Mouse (Mus musculus) adrenal gland, postnatal 14 days (tissue): ENCODE data around the gene Cldn4. TPM values are rescaled to one million over a fixed set of nuclear protein-coding genes. Genes with fewer than 3 reads are reported as not detected.
"Not testable (repeated sequence)": the region's sequence is repeated elsewhere in the genome, so short reads cannot be mapped to it uniquely, and the experiment has no call there.

Source experiments
- DNase-seq: peaks from one replicate; pipeline ENCODE4 v3.0.0; 2021; ENCODE audit warnings: mixed read lengths
- total RNA-seq: library from RNA; stranded (reverse); gene quantifications from 2 replicates; pipeline ENCODE4 v1.2.3, GENCODE M21; 2021

The Cldn4 gene
- total RNA-seq, 1 experiment from 2014 or later, result not detected

- DNase-seq, result peak; percentile 26
Measured at GRCm38 (mm10) chr5:134963546-134963945, 16.8 kb upstream of the Cldn4 start.

DNA sequence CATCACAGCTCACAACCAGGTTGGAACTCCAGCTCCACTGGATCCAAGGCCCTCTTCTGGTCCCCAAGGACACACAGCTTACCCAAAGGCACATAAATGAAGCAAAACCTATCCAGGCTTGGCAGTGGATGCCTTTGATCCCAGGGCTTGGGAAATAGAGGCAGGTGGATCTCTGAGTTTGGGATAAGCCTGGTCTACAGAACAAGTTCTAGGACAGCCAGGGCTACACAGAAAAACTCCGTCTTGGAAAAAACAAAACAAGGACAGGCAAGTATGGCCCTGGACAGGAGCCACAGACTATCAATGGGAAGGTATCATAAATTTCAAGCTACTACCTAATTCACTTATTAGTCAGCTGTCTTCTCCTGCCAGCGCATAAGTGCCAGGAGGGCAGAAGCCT, 14.8 kb upstream of the Cldn4 start:
- no peak for DNase-seq

DNA sequence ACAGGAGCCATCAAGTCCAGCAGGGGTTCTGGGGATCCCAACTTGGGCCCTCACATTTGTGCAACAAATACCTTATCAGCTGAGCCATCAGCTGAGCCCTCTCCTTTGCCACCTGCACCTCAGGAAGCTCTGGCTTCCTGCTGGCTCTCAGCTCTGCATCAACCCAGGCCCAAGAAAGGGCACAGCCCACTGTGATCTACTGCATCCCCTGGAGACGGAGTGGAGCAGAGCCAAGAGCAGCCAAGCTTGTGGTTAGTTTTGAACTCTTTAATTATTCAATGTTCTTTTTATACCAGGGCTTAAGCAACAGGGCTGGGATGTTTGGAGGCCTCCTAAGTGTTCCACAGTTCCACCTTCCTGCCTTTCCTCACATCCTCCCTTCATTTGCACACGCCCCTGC, 13.7 kb upstream of the Cldn4 start:
- no peak for DNase-seq

- DNase-seq, result peak; percentile 86
Measured at GRCm38 (mm10) chr5:134959114-134959513, 12.4 kb upstream of the Cldn4 start.

DNA sequence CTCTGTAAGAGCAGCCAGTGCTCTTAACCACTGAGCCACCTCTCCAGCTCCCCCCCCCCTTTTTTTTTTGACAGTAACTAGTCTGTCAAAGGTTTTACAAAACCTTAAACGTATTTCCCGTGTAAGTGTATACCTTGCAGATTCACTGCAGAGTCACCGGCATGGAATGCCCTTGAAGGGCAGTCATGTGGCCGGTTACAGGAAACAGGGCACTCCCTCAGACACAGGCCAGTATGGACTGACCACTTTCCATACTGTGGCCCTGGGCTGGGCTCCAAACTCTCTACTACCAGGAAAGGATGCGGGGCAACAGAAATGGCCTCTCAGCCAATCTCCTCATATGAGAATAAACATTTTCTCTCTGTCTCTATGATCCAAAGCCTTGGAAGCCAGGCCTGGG, 8.8 kb upstream of the Cldn4 start:
- DNase-seq, result no peak

DNA sequence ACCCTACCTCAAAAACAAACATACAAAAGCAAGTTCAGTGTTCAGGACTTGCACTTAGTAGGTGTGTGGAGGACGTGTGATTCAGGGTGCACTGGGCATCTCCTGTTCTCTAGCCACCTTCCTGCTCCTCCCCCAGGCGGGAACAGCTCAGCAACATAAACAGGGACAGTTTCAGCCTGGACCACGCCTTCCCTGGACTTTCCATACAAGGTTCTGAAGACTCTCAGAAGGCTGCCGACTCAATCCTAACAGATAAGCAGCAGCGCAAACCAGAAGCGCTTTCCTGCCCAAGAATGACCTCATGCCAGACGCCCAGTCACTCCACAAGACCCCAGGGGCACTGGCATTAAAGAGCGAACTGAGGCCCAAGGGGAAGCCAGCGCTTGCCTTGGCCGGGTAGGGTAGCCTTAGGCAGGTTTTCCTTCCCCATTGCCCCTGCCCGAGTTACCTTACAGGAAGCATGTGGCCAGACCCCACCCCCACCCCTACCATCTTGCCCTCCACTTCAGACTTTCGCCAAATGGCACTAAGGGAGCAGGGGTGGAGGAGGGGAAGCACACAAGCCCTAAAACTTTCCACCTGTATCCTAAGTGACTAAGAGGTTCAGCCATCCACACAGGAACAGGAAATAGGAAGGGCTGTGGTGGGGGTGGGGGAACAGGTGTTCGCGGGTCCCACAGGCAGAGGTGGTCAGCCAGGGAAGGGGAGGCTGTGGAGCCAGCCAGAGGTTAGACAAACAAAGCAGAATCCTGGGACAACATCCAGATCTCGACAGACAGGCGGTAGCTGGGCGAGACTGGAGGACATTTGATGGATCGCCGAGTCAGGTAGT, 4.5 kb upstream of the Cldn4 start:
- peak; percentile 37 for DNase-seq

DNA sequence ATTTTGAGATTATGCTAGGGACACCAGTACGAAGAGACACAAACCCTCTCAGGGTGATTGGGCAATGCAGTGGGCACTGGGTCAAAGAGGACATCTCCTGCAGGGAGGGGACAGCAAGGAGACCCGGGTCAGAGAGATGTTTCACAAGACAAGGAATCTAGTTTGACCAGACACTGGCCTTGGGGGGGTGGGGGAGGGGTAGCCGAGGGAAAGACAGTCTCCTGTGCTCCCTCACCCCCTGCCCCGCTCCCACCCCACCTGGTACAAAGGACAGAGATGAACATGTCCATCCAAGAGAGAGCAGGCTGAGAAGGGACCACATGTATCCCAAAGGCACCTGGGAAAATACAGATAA, 1.3 kb upstream of the Cldn4 start:
- no peak for DNase-seq

GRCm38 (mm10) chr5:134947420-134948084, 818 bp upstream of the Cldn4 start:
- DNase-seq, result no peak

DNA sequence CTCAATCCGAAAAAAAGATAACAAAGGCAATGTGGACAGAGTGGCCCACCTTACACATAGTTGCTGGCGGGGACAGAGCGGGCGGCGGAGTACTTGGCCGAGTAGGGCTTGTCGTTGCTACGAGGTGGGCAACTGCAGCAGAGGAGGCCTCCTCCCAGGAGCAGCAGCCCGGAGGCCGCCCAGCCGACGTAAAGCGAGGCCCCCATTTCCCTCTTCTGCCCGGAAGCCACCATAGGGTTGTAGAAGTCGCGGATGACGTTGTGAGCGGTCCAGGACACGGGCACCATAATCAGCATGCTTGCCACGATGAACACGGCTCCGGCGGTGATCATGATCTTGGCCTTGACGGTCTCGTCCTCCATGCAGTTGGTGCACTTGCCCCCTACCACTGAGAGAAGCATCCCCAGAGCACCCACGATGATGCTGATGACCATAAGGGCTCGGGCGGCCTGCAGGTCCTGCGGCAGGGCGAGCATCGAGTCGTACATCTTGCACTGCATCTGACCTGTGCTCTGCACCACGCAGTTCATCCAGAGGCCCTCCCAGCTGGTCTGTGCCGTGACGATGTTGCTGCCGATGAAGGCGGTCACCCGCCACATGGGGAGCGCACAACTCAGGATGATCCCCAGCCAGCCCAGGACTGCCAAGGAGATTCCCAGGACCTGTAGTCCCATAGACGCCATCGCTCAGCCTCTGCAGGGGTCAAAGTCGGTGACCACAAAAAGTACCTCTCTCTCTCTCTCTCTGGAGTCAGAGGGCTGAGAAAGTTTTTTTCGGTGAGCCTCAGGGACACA, 474 bp downstream of the Cldn4 start:
- no peak for DNase-seq

GRCm38 (mm10) chr5:134945266-134945959, 1.3 kb downstream of the Cldn4 start:
- DNase-seq, result no peak

- no peak for DNase-seq
Measured at GRCm38 (mm10) chr5:134944179-134944578, 2.6 kb downstream of the Cldn4 start.

GRCm38 (mm10) chr5:134942740-134943139, 4.0 kb downstream of the Cldn4 start:
- peak; percentile 56 for DNase-seq

DNA sequence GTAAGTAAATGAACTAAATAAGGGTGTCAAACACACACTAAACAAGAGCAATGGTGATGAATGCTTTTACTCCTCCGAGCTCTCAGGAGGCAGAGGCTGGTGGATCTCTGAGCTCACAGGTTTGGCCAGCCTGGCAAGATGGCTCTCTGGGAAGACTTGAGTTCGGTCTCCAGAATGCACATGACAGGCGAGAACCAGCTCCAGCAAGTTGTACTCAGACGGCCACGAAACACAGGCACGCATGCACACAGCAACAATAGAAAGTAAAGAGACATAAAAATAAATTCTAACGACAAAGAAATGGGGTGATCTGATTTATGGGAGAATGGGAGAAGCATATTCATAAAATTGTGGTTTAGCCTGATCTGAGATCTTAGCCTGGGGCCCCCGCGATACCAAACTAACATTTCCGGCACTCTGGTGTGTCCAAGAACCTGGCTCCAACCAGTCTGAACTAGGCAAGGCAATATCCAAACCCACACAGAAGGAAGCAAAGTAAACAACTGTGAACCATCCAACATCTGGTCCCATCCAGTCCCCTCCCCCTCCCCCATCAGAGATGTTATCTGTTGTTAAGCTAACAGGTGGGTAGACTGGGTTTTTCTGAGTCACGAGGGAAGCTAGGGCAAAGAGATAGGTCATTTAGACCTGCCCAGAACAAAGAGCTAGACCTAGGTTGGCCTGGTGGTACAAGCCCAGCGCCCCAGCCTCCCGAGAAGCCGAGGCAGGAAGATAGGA, 5.1 kb downstream of the Cldn4 start:
- peak; percentile 33 for DNase-seq

- not testable (repeated sequence) for DNase-seq
Measured at GRCm38 (mm10) chr5:134939554-134939953, 7.2 kb downstream of the Cldn4 start.

DNA sequence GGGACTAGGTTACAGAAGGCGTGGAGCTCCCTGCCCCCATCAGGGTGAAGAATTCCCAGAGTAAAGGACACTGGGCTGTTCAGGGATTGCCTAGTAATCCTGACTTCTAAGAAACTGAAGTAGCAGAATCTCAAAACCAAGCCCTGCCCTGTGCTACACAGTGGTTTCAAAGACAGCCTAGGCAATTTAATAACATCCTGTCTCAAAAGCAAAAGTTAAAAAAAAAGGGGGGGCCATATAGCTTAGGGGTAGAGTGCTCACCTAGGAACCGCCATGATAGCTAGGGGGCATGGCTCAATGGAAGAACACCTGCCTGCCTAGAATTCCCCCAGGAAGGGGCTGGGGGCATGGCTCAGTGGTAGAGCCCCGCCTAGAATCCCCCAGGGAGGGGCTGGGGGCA, 7.7 kb downstream of the Cldn4 start:
- no peak for DNase-seq

DNA sequence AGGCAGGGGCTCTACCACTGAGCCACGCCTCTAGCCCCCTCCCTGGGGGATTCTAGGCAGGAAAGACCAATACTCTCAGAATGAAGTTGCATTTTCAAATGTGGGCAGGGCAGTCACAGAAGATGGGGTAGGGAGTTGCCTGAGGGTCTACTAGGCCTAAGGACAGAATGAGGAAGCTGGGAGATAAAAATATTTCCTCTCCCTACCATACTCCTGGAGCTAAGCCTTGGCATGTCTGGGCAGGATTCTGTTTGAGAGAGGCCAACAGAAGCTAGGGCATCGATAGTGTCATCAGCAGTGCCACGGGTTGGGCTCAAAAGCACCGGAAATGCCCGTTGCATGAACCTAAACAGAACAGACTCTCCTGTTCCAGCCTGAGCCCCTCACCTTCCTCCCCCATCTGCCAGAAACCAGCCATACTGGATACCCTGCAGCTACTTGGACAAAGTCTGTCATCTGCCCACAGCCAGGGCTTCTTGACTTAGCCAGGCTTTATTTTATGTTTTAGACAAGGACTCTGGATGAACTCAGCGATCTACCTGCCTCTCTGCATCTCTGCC, 10.0 kb downstream of the Cldn4 start:
- no peak for DNase-seq

GRCm38 (mm10) chr5:134936051-134936450, 10.7 kb downstream of the Cldn4 start:
- DNase-seq, result no peak

GRCm38 (mm10) chr5:134934666-134935065, 12.1 kb downstream of the Cldn4 start:
- DNase-seq, result no peak

DNA sequence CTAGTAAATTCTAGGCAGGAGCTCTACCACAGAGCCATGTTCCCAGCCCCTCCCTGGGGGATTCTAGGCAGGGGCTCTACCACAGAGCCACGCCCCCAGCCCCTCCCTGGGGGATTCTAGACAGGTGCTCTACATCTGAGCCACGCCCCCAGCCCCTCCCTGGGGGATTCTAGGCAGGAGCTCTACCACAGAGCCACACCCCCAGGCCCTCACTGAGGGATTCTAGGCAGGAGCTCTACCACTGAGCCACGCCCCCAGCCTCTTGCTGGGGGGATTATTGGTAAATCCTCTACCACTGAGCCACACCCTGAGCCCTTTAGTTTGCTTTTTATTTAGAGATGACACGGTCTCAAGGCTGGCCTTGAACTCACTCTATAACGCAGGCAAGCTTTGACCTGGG, 13.0 kb downstream of the Cldn4 start:
- not testable (repeated sequence) for DNase-seq

DNA sequence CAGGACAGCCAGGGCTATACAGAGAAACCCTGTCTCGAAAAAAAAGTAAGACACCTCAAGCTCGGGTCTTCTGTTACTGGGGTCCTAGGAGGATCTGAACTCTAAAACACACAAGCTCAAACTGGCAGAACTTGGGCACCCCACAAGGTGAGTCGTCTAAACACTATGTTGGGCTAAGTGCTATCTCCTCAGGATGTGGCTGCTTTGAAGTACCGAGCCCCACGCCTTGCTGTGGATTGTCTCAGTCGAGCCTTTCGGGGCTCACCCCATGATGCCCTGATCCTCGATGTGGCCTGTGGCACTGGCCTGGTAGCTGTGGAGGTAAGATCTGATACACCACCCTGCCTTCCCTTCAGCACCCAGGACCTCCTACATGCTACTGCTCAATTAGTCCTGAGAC, 13.5 kb downstream of the Cldn4 start:
- no peak for DNase-seq

GRCm38 (mm10) chr5:134932903-134933276, 13.8 kb downstream of the Cldn4 start:
- DNase-seq, result peak; percentile 79
